Mouse (Mus musculus) embryo, embryonic 11.5 days (tissue): ENCODE results near the gene Gm42421.

Source experiments
- DNase-seq: peaks from one replicate; pipeline ENCODE4 v3.0.0-alpha.2; 2012; ENCODE audit warnings: low read depth, low spot score

Gm42421 gene

GRCm38 (mm10) chr5:143927875-143928274 lies at the start of gene Gm42421:
Gene Gm42421, plus strand, starts transcription at chr5:143928175.
- DNase-seq = no peak

- no peak for DNase-seq
Observed at GRCm38 (mm10) chr5:143885274-143885673, 42.7 kb upstream of the Gm42421 start.

GRCm38 (mm10) chr5:143890741-143891140 lies 37.2 kb upstream of the Gm42421 start:
- DNase-seq = no peak

GRCm38 (mm10) chr5:143892255-143892886 lies 35.6 kb upstream of the Gm42421 start:
- no peak for DNase-seq

GRCm38 (mm10) chr5:143893396-143893795 lies 34.6 kb upstream of the Gm42421 start:
- DNase-seq = no peak

- DNase-seq = no peak
Observed at GRCm38 (mm10) chr5:143897635-143898330, 30.2 kb upstream of the Gm42421 start, which contains the start of gene Ankrd61. Gene Ankrd61, minus strand, starts transcription at chr5:143897685.

GRCm38 (mm10) chr5:143902111-143902510 lies 25.9 kb upstream of the Gm42421 start:
- DNase-seq = no peak

- no peak for DNase-seq
Observed at GRCm38 (mm10) chr5:143903813-143904212, 24.2 kb upstream of the Gm42421 start.

GRCm38 (mm10) chr5:143906429-143906828 lies 21.5 kb upstream of the Gm42421 start:
- DNase-seq = no peak

- DNase-seq = no peak
Observed at GRCm38 (mm10) chr5:143908926-143909325, 19.0 kb upstream of the Gm42421 start.

- DNase-seq = peak; percentile 96
Observed at GRCm38 (mm10) chr5:143909417-143910400, 18.3 kb upstream of the Gm42421 start, which contains the start of the genes Aimp2 and Pms2. Gene Aimp2, minus strand, starts transcription at chr5:143909847. Gene Pms2, plus strand, starts transcription at chr5:143909964.

GRCm38 (mm10) chr5:143916221-143916620 lies 11.8 kb upstream of the Gm42421 start:
- no peak for DNase-seq

GRCm38 (mm10) chr5:143917418-143917817 lies 10.6 kb upstream of the Gm42421 start:
- DNase-seq = peak; percentile 26

- no peak for DNase-seq
Observed at GRCm38 (mm10) chr5:143918120-143918519, 9.9 kb upstream of the Gm42421 start.

- DNase-seq = no peak
Observed at GRCm38 (mm10) chr5:143924781-143925452, 3.1 kb upstream of the Gm42421 start.

GRCm38 (mm10) chr5:143929291-143929690 lies 1.3 kb downstream of the Gm42421 start:
- no peak for DNase-seq

- no peak for DNase-seq
Observed at GRCm38 (mm10) chr5:143930656-143931055, 2.7 kb downstream of the Gm42421 start.

GRCm38 (mm10) chr5:143931863-143932580 lies 4.0 kb downstream of the Gm42421 start:
- DNase-seq = no peak

GRCm38 (mm10) chr5:143932831-143933230 lies 4.9 kb downstream of the Gm42421 start, which contains the start of gene Rsph10b:
Gene Rsph10b, plus strand, starts transcription at chr5:143933035.
- no peak for DNase-seq

GRCm38 (mm10) chr5:143933414-143933813 lies 5.4 kb downstream of the Gm42421 start:
- no peak for DNase-seq
